Mouse (Mus musculus) bone marrow, adult 2 months (tissue): ENCODE measurements around the gene Fpgs.

ENCODE experiments used
- CTCF ChIP-seq: fragments of 200-500 bp; IDR thresholded peaks from 2 replicates; pipeline ENCODE4 v1.5.1; 2011; ENCODE audit warnings: low read length, control low read depth; ENCODE audit not compliant: control insufficient read depth, insufficient read depth
- POLR2A ChIP-seq: fragments of 200-500 bp; IDR thresholded peaks from 2 replicates; pipeline ENCODE4 v1.6.1; 2011; ENCODE audit warnings: low read depth, mild to moderate bottlenecking, control low read depth, low read length, borderline replicate concordance; ENCODE audit not compliant: control insufficient read depth

DNA sequence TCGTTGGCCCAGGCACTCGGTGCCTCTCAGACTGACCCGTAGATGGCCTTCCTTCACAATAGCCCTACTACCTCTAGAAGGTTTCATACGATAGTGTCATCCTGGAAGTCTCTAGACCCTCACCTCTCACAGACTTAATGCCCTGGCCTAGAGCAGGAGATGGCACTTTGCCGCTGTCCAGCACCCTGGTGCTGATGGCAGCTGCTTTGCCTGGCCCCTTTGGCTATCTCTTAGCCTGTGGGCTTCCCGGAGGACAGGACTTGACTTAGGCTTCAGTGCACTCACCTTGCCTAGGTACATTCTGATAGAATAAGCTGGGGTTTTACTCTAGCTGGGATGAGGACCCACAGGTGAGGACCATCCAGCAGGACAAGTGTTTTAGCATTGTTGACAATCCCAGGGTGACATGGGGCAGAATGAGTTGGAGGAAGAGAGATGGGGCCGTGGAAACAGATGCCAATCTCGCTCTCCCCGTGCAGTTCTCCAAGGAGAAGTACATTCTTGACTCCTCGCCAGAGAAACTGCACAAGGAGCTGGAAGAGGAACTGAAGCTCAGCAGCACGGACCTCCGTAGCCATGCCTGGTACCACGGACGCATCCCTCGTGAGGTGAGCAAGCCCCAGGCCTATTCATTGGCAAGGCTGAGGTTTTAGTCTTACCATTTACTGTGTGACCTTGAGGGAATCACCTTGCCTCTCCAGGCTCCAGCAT is 40.5 kb upstream of the Fpgs start:
- TF ChIP-seq POLR2A (no peak), CTCF (no peak)
